Mouse (Mus musculus): ENCODE results near the gene Pet100. TPM values are rescaled to one million over a fixed set of nuclear protein-coding genes. Genes with fewer than 3 reads are reported as not detected.

Pet100 gene
- total RNA-seq, 2 experiments from 2014 or later, result 83.3 to 101 TPM

DNA sequence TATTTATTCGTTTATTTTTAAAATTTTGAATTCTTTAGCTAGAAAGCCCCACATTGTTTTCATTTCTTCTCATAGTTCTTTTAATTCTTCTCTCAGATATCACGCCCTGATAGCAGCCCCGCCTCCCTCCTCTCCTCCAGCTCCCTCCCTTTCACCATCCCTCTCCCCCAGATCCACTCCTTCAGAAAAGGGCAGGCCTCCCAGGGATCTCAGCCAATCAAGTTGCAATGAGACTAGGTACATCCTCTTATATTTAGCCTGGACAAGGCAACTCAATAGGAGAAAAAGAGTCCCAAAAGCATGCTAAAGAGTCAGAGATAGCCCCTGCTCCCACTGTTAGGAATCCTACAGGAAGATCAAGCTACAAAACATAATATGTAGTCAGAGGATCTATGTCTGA, 53.3 kb downstream of the Pet100 start:
- DNase-seq (ENCODE audit: low spot score in 2 of 2), result no peak

Other genes starting within 250 kb of the Pet100 start
- 10 to 100 TPM; 36.5 to 44.6 TPM for gene Arhgef18, start 228.5 kb upstream of the Pet100 start, total RNA-seq (2021)
- gene Pex11g, start 153.9 kb upstream of the Pet100 start, total RNA-seq (2021), result 1 to 10 TPM in 1 of 2 experiments, under 1 TPM in 1; 0.87 to 1.7 TPM
- gene Tex45, start 150.7 kb upstream of the Pet100 start, total RNA-seq (2021), result under 1 TPM; 0.20 to 0.32 TPM
- 10 to 100 TPM; 27.7 to 29.0 TPM for gene Zfp358, start 128.4 kb upstream of the Pet100 start, total RNA-seq (2021)
- 10 to 100 TPM; 66.2 to 79.4 TPM for gene Mcoln1, start 121.1 kb upstream of the Pet100 start, total RNA-seq (2021)
- 10 to 100 TPM; 67.7 to 76.2 TPM for gene Pnpla6, start 106.2 kb upstream of the Pet100 start, total RNA-seq (2021)
- gene C330021F23Rik, start 53.6 kb upstream of the Pet100 start, total RNA-seq (2021), result not detected
- gene Camsap3, start 34.3 kb upstream of the Pet100 start, total RNA-seq (2021), result 10 to 100 TPM; 58.1 to 68.1 TPM
- gene Xab2, start 232 bp upstream of the Pet100 start, total RNA-seq (2021), result 10 to 100 TPM; 33.9 to 34.1 TPM
- not detected for gene Pcp2, start 4.0 kb downstream of the Pet100 start, total RNA-seq (2021)
- gene Stxbp2, start 9.4 kb downstream of the Pet100 start, total RNA-seq (2021), result 10 to 100 TPM; 50.2 to 61.8 TPM
- 1 to 10 TPM; 1.1 TPM for gene Retn, start 34.2 kb downstream of the Pet100 start, total RNA-seq (2021)
- under 1 TPM; 0.38 to 0.39 TPM for gene Mcemp1, start 44.2 kb downstream of the Pet100 start, total RNA-seq (2021)
- gene Fcor, start 50.8 kb downstream of the Pet100 start, total RNA-seq (2021), result 10 to 100 TPM; 23.0 to 24.6 TPM
- 10 to 100 TPM; 31.5 to 34.4 TPM for gene Trappc5, start 54.8 kb downstream of the Pet100 start, total RNA-seq (2021)
- gene Fcer2a, start 72.6 kb downstream of the Pet100 start, total RNA-seq (2021), result not detected
- not detected for gene Clec4g, start 99.1 kb downstream of the Pet100 start, total RNA-seq (2021)
- gene Cd209a, start 127.4 kb downstream of the Pet100 start, total RNA-seq (2021), result not detected
- not detected for gene Cd209e, start 232.8 kb downstream of the Pet100 start, total RNA-seq (2021)

Measured in layer of hippocampus, postnatal 10 days (tissue).